Mouse (Mus musculus) spleen, adult 18-20 months (tissue): ENCODE measurements around the gene Med27.

Experiments used
- DNase-seq, 2 experiments: peaks; one replicate each; pipeline ENCODE4 v3.0.0; 2022; ENCODE audit warnings: mixed read lengths in 2 of 2

Gene Med27

GRCm38 (mm10) chr2:29438530-29438862 is 91.9 kb downstream of the Med27 start:
- no peak for DNase-seq

- no peak for DNase-seq
Observed at GRCm38 (mm10) chr2:29438986-29439385, 92.4 kb downstream of the Med27 start.

DNA sequence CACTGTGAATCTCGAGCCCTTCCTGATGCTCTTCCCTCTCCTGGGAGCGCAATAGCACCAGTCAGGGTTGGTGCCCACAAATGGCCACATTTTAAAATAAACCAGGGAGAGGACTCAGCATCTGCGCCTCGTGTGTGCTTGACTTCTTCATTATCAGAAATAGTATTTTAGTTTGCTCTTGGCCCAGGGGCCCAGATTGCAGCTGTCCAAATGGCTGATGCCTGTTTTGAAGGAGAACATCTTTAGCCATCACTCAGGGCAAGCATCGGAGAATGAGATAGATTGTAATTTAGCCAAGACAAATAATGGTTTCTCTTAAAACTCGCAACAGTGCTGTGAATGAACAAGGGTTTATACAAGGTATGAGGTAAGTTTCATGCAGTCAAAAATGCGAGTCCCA is 92.8 kb downstream of the Med27 start:
- no peak for DNase-seq

GRCm38 (mm10) chr2:29439857-29440502 is 93.4 kb downstream of the Med27 start:
- no peak for DNase-seq

DNA sequence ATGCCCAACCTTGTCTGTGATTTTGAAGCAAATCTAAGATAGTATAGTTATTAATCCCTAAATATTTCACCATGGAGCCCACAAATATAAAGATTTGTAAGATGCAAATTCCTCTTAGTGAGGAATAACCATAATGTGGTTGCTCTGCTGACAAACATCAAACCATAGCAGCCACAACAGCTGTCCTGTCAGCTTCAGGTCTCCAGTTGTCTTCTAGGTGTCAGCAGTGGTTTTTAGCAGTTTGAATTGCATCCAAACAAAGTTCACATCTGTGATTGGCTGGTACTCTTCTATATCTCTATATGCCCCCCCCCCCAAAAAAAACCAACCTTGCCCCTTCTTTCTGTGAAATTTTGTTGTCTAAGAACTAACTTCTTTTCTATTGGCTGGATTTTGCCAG is 95.7 kb downstream of the Med27 start:
- no peak for DNase-seq

DNA sequence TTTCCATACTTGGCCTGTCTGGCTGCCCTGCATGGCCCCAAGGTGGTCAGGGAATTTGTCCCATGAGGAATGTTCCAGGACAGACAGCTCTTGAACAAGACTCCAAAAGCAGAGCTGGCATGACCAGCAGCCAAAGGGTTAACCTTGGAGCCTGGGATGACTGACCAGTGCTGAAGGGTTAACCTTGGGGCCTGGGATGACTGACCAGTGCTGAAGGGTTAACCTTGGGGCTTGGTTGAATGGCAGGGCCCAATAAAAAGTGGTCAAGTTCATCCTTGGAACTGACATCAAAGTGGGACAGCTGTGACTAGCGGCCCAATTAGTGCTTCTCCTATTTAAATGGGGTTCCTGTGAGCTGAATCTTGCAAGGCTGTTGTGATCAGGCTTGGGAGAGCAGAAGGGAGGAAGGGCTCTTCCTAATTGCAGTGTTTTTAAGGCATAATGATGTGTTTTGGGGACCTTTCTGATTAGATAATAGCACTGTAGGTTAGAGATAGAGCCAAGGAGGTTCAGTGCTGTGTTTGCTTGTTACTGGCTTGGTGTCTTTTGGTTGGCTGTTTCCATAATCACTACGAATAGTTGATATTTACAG is 97.1 kb downstream of the Med27 start:
- DNase-seq, result no peak

DNA sequence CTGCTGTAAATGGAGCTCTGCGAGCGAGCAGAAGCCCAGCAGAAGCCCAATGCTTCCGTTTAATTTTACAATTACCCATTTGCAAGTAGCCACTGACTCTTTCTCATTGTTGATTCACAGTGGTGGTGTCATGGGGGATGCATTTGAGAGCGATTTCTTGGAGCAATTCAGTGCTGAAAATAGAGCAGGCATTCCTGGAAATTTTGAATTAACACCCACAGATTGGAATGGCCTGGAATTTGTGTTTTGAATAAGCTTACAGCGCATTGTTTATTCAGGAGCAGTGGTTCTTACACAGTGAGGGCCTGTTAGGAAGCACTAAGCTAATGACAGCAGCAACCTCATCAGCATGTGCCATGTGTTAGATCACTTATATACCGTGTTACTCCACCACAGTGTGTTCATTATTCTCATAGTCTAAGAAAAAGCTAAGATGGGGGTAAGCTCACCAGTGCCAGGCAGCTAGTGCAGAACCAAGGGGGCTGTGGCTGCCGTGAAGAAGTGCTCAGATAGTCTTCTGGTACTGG is 101.9 kb downstream of the Med27 start:
- no peak for DNase-seq

DNA sequence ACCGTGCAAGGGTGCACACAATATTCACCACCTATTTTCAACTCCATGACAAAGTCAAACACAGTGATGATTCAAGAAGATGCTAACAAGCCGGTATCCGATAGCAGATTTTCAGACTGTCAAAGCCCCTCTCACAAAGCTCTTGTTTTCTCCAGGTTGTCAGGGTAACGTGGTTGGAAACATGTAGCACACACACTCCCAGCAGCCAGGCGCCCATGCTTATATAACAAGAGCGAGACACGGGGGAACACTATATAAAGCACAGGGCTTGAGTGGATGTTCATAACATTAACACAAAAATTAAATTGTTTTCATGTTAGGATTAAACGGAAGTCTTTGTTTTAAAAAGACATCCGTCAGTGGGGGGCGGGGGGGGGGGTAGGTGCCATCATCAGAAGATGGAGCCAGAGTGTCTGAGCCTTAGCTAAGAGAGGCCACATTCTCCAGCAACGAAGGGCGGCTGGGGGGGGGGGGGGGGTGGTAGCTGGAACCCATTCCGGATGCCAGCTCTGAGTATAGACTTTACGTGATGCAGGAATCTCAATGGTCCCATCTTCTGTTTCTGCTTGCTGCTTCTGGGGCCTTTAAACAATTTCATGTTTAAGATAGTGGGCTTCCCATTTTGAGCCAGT is 104.9 kb downstream of the Med27 start:
- DNase-seq, result no peak

DNA sequence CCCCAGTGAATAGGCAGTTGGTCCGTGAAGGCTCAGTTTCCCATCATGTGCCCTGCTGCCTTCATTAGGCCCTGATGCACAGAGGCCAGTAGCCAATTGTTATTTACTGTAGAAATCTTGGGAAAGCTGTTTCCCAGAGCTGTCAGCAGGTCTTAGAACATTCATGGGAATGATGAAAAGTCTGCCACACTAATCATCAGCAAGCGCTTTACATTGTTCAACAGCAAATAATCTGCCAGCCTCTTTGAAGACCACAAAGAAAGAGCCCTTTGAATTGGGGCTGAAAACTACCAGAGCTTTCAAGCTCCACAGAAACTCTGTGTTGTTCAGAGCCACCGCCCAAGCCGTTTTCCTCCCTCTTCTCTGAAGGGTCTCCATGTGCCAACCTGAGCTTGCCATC is 106.8 kb downstream of the Med27 start:
- DNase-seq, result no peak

GRCm38 (mm10) chr2:29456631-29457320 is 110.2 kb downstream of the Med27 start:
- no peak for DNase-seq

- DNase-seq, result no peak
Observed at GRCm38 (mm10) chr2:29457677-29458076, 111.1 kb downstream of the Med27 start.

- no peak for DNase-seq
Observed at GRCm38 (mm10) chr2:29458346-29458950, 111.8 kb downstream of the Med27 start.

DNA sequence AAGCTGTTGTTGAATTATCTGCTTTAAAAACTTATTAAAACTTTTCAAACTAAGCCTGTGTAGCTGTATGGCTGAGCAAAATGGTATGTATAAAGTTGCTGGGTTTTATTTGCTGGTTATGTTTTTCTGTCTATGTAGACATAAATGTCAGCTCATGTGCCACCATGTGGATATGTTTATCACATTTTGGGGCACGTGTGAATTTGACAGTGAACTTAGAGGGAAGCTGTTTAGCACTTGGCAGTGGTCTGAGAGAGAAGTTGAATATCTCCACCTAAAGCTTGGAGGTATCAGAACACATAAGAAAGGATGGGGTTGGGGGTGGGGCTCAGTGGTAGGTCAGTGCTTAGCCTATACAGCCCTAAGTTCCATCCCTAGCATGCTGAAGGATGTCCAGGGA is 113.0 kb downstream of the Med27 start:
- no peak for DNase-seq

- no peak for DNase-seq
Observed at GRCm38 (mm10) chr2:29461841-29462240, 115.2 kb downstream of the Med27 start.

DNA sequence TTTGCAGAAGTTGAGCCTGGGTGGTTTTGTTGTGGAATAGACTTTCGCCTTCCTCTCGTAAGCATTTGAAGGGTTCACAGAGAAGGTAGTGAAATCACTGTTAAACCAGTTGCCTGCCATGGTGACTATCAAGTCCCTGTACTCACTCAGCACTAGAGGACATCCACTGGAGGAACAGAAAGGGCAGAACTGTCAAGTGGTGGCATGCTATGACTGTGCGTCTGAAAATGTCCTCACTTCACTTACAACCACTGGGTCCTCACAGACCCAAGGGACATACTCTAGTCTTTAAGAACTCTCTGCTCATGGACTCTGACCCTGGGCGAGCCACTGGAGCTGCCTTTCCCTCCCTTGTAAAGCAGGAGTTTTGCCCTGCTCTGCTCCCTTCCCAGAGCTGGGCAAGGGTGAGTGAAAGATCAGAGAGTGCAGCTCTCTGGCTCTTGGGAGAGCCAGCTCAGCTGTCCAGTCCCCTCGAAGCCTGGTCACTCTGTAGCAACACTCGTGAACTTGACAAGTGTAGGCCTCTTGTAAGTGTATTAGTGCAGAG is 116.5 kb downstream of the Med27 start:
- no peak for DNase-seq

DNA sequence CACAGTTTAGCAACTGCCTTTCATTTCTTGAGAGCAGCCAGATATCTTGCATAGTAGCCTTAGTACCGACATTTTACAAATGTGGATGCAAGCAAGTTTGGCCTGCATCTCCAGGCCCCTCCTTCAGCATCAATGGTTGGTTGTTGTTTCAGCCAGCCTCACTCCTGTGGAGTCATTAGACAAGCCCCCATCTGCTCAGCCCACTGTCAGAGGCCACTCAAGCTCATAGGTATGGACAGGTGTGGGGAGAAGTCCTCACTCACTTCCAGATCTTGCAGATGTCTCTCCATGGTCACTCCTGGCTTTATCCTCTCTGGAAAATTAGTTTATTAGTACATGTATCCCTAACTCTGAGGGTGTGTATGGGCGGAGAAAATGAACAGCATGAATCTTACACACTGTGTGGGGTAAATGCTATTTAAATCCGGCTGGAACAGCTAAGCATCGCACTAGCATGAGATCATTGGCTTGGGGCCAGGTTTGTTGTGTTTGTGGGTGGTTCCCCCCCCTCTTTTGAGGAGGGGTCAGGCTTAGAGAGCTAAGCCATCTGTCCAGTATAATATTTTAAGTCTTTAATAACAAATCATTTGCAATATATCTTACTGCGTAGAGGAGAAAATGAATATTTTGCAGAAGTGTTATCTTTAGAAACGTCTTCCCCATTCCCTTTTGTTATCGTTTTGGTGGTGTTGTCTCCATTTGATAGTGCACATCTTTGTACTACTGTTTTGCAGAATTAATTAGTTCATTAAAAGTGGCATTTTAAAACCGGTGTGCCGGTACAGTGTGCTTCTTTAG is 118.4 kb downstream of the Med27 start:
- DNase-seq, result no peak

DNA sequence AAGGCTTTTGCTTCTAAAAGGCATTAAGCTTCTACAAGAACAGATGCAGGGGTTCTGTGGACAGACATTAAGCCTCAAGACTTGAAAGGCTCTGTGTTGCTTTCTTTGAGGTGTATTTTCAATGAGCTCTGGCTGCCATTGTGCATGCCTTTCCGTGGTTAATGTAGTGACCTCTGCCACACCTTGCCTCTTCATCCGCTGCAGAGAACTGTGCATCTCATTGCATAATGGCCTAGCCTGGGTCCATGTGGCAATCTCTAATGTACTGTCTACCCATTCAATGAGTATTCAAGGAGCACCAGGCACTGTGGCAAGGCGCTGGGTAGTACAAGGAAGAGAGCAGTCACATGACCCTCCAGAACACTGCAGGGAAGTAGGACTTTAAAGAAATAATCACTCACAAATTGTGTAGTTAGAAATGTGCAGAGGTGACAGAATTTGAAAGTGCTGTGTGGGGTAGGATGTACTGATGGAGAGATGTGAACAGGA is 119.1 kb downstream of the Med27 start:
- DNase-seq, result no peak

GRCm38 (mm10) chr2:29466396-29466795 is 119.8 kb downstream of the Med27 start:
- no peak for DNase-seq

GRCm38 (mm10) chr2:29468517-29468936 is 121.9 kb downstream of the Med27 start:
- no peak for DNase-seq

DNA sequence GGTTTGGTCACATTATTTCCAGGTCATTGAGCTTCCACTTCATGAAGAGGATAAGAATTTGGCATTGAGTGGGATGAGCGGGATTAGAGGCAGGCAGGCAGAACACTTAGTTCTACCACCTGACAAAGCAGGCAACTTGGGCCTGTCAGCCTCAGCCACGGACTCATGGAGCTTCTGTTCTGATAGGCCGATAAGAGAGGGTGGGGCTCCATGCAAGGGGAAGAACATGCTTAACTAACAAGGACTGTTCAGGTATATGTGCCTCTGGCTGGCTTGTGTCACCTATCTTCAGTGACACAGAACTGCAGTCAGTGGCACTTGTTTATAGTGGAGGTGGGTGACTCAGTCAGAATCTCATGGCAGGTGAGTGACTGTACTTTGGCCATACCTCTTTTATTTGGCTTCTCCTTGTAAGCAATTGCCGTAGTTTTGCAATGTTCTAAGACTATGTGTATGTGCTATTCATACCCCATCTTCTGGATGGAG is 126.4 kb downstream of the Med27 start:
- DNase-seq, result no peak

DNA sequence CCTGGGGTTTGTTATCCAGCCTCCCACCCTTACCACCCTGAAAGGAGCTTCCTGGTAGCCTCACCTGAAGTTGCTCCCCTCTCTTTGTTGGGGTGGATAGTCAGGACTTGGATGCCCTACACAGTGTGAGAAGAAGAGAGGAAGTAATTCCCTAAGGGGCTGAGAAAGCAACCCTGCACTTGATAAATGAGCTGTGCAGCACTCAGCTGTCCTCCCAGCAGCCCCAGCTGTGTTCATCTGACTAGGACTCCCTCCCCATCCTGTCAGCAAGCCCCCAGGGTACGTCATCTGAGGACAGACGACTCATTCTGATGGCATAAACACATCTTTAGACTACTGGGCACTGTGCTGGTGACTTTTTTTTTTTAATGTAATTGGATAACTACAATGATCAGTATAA is 127.3 kb downstream of the Med27 start:
- no peak for DNase-seq

- DNase-seq, result no peak
Observed at GRCm38 (mm10) chr2:29476702-29477101, 130.1 kb downstream of the Med27 start.
